Mouse (Mus musculus): ENCODE results near the gene Fgd6.
A peak's percentile ranks its signal among the peaks of the same experiment; 100 is the strongest.

The Fgd6 gene

DNA sequence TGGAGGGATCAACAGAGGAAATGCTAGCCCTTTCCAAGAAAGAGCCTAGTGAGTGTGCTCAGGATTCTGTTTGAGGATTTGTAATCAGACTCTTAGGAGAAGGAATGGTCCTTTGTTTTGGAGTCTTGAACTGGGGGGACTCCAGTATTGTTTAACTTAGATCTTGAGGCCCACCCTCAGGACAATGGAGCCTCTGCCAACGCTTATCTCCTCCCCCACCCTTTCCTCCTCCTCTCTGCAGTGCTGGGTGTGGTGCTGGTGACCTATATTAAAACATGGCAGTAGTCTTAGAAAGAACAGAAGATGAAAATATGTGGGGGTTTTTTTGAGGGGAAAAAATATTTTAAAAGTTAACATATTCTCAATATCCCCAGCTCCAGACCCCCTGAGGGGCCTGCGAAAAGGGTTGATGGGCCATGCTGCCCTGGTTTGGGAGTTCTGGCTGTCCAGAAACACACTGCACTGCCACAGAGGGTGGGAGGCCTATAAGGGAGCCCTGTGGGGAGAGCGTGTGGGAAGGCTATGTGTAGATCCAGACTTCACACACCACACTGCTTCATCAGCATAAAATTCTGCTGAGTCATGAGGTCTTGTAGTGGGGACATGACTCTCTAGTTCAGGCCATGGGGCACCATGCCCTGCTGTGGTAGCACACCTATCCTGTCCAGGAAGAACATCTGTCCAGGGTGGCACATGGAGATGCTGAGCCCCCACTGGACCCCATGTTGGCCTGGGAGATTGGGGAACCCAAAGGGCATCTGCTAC lies 61.5 kb downstream of the Fgd6 start:
- no peak for DNase-seq

DNA sequence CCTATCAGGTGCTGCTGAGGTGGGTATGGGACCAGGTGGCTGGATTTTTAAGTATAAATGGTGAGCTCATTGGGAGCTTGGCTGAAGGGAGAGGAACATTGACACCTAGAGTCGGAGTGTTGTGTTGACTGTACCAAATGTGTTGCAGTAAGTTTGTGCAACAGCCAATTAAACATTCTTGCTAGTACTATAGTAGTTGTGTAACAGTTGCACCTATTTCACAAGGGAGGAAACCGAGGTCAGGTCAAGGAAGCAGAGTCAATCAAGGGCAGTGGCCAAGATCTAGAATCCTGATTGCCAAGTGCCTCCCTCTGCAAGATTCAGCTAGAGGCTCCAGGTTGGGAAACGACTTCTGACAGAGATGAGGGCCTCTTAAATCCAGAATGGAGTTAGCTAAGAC lies 62.3 kb downstream of the Fgd6 start:
- DNase-seq: no peak

DNA sequence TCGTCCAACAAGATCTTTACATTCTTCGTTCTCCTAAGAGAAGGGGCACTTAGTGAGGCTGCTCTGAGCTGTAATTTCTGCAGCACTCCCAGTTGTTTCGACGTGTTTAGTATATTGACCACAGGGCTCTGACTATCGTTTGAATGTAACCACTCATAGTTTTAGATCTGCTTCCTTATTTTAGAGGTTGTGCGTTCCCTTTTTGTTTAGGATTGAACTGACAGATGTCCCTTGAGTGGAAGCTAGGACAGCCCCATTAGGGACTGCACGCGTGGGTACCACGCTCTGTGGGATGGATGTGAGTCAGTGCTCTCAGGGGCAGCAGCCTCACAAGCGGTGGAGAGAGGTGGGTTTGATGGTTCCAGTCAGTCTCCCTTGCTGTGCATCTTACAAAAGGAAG lies 69.7 kb downstream of the Fgd6 start:
- no peak for DNase-seq

DNA sequence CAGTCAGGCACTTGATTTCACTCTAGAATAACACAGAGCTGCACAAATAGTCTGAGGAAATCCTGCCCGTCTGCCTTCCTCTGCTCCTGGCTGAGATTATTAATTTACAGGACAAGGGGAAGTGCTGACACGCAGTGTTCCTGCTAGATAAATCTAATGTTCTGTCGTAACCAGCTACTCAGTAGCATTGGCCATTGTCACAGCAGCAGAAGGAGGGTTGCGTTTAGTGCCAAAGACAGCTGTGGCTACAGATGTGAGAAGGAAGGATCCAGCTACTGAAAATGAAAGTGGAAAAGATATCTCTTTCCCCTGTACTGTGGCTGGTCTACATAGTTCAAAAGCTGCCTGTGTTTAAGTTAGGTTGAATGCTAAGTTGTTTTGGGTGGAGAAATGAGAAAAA lies 71.4 kb downstream of the Fgd6 start:
- DNase-seq: peak; percentile 56 to 78

DNA sequence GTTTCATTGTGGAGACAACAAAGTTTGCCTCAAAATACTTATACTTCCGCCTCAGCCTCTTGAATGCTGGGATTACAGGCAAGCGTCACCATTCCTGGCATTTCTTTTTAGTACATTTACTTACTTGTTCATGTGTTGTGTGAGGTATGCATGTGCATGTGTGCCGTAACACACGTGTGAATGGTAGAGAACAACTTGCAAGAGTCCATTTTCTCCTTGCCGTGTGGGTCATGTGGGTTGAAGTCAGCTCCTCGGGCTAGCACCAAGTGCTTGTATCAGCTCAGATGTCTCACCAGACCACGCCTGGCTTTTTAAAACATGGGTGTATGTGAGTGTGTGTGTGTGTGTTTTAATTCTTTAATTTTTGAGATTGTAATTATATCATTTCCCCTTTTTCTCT lies 71.8 kb downstream of the Fgd6 start:
- DNase-seq: no peak

DNA sequence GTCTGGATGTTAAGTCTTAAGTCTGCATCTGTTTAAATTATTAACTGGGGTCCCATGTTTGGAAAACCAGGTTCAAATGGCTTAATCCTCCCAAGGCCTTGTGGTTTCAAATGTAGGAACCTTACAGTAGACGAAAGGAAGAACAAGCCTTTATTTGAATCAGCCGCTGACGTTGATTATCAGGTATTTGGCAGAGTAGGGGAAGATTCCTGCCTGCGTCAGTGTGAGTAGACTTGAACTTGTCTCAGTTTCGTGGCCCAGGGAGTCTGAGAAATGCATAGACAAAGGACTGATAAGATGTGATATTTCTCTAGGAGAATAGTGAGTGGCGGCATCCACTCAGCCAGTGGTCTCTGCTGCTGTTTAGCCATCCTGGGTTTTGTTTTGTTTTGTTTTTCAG lies 73.0 kb downstream of the Fgd6 start:
- DNase-seq: no peak

DNA sequence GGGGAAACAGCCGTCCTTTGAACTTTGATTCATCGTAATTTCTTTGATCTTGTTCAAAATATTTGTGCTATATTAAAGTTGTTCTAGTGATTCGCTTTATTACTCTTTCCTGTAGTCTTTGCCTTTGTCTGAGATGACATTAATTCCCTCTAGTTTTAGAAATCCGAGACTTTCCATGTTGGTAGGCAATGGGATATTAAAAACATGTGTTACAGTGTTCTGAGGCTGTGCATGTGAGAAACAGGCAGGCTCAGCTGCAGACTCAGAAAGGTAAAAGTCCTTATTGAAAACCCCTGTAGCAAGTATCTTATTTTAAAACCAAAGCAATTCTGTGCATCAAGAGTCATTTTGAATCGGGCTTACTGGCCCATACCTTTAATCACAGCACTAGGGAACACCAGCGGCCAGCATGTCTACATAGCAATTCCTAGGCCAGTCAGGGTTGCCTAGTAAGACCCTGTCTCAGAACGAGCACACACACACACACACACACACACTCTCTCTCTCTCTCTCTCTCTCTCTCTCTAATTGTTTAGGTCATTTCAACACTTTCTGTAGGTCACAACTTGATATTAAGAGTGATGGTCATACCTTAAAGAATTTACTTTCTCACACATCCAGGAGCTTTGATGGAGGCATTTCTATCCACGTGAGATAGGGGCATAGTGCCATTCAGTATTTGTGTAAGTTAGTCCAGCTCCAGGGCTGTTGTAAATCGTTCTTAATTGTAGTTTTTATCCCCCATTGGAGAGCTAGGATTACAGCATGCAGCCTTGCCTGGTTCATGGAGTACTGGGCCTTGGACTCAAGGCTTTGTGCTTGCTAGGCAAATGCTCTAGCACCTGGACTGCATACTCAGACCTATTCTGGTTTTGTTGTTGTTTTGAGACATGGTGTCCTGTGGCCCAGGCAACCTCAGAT lies 75.3 kb downstream of the Fgd6 start:
- DNase-seq: no peak

DNA sequence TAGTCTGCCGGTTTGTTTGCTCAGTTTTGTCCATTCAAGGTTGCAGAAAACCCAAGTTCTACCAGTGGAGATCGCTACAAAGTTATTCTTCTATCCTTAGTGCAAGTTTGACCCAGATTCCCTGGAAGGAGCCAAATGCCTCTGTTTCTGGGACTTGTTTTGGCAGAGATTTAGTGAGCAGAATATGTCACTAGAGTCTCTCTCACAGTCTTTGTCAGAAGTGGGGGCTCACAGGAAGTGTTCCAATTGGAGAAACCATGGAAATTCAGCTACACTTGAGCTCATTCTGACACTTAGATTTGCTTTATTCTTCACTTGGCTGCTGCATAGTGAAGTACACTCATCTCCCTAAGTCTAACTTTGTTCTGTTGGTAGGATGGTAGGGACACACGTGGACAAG lies 76.4 kb downstream of the Fgd6 start:
- DNase-seq: no peak

DNA sequence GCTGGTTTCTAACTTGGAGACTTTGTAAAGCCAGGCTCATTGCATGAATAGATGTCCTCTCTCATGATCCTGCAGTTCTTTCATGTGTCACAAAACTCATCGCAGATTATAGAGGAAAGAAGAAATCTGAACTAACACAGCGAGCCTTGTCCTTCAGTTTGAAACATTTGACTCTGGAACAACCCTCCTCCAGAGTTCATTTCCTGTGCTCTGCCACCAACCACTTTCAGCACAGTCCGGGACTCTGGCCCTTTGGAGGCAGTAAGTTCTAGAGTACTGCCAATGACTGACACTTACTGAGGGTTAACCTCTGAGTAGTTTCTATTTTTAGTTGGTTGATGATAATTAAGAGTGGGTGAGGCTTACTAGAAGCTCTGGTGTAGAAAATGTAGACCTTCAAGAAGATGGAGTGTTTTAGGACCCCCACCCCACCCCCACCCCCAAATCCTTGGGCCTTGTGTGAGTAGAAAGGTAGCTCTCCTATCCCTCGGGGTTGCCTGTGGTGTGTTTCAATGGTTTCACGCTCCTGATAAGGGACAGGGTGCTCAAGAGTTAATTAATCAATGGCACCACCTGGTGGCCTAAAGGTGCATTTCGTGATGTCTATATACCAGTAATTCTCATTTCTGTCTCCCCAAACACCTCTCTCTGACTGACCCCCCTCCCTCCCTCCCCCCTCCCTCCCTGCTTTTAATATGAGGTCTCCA lies 80.2 kb downstream of the Fgd6 start:
- peak; percentile 87 to 92 for DNase-seq

DNA sequence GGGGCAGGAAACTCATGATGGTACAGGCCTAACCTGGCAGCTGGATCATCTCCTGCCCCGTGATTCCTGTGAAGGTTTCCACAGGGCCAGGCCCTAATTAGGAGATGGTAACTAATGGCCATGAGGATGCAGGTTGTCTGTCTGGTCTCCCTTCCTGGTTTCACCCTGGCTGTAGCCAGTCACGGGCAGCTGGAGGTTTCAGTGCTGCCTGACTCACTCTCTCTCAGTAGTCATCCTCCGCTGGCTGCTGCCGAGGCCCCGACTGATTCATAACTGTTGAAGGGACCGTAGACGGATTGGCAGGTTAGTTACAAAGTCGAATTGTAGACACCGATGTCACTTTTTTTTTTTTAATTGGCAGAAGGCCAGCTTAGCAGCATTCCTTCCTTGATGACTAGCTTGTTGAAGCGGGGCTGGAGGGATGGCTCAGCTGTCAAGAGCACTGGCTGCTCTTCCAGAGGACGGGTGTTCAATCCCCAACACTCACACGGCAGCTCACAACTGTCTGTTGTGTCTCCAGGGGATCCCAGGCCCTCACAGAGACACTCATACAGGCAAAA lies 81.1 kb downstream of the Fgd6 start:
- no peak for DNase-seq

DNA sequence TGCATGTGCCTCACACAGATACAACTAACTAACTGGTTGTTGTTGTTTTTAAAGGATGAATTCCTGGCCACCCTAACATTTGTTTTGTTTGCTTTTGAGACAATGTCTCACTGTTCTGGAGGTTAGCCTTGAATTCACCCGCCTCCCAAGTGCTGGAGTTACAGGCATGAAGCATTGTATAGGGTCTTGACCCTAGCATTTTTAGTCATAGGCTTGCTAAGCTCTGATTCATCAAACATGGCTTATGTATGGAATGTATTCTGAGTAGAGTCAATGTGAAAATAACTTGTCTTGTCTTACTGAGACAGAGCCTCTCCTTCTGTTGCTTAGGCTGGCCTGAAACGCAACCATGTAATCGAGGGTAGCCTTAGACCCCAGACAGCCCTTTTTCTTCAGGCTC lies 82.1 kb downstream of the Fgd6 start:
- DNase-seq: no peak

DNA sequence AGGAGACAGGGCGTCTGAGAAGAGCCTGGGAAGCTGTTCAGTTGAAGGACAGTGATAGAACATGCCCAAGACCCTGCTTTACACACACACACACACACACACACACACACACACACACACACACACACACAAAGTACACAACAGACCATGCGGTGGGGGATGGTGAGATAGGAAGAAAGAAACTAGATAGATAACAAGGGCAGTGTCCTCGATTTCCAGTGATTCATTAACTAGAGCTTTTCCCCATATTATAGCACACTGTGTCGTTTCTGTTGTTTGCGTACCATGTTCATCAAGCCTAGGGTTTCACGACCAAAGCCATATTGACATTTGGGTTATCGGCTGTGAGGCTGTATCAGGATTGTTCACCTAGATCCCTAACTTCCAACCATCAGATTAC lies 83.2 kb downstream of the Fgd6 start:
- DNase-seq: no peak

DNA sequence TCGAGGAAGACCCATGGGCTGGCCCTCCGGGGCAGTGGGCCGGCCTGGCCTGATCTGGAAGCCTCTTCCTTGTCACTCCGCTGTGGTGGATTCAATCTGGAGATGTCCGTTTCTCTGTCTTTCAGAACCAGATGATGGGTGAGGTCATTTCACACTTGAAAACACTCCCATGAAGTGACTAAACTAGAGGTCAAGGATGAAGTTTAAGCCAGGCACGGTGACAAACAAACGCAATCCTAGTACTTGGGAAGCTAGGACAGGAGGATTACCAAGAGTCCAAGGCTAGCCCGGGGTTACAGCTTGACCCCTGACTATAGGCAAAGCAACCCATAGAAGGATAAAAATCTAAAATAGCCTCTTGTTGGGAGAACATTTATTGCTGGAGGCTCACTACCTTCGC lies 84.9 kb downstream of the Fgd6 start:
- DNase-seq: no peak

DNA sequence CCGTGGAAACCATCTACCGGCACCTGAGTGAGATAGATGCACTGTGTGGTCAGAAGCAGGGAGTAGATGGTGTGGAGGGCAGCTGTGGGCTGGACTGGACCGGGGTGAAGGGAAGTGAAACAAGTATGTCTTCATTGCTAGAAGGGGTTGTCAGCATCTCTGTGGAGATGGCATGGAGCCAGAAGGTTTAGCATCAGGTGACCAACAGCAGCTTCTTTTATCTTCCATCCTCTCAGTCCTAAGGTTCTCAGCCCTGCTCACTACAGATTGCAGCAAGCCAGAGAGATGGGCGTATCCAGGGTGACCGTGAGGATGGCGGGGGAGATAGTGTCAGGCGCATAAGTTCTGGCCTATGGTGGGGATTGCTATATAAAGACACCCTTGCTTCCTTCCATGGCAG lies 86.8 kb downstream of the Fgd6 start:
- DNase-seq: no peak

DNA sequence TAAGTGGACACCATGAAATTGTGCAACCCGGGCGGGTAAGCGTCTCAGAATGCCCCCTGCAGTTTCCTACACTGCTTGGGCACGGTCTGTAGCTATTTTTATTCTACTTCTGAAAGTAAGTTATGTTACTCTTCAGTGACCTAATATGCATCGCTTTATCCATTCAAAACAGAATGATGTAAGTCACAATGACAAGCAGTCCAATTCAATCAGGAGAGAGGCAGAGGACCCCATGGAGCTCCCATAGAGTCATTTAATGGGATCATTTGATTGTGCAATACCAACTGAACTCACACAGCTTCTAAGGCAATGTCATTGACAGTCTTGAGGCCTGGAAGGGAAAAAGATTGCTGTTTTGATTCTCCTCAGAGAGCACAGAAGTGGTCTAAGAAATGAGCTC lies 87.8 kb downstream of the Fgd6 start:
- no peak for DNase-seq

DNA sequence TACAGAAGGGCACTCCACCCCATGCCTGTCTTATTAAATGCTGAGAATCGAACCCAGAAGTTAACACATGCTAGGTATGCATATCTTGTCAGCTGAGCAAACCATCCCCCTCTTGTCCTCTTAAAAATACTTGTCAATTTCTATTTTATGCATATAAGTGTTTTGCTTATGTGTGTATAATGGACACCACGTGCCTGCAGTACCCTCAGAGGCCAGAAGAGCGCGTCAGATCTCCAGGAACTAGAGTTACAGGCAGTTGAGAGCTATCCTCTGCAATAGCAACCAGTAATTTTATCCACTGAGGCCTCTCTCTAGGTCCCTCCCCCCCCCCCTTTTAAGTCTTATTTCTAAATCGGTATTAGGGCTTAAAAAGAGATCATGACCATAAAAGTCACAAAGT lies 88.6 kb downstream of the Fgd6 start:
- peak in 1 of 2 experiments; percentile 51 for DNase-seq

DNA sequence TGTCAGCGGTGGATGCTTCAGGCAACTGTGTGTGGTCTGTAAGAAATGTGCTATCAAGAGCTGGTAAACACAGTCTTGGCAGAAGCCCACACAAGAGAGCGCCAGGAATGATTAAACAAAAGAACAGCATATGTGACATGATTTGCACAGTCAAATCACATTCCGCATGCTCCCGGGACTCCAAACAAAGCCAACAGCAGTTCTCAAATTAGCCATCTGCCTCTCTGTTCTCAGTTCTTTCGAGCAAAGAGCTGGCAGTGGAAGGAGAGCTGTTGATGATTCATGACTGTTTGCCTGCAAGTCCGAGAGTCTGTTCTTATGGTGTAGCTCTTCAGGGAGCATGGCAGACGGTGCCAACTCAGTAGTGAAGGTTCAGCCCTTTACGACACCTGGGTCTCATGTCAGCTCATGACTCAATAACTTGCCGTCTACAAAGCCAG lies 93.9 kb downstream of the Fgd6 start:
- peak in 1 of 2 experiments; percentile 19 for DNase-seq

DNA sequence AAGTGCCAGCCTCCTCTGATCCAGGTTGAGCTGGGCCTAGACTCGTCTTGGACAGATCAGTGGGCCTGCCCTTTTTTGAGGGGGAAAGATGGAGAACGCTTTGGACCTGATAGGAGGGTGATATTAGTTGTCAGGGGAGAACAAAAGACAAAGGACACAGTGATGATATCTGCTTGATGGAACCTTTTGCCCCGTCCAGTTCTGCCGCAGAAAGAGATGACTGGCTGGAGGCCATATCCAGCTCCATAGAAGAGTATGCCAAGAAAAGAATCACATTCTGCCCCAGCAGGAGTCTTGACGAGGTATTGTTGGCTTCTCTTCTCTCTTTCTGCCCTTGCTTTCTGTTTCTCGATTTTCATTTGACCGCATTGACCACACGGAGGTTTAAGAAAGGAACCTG lies 97.3 kb downstream of the Fgd6 start:
- no peak for DNase-seq

DNA sequence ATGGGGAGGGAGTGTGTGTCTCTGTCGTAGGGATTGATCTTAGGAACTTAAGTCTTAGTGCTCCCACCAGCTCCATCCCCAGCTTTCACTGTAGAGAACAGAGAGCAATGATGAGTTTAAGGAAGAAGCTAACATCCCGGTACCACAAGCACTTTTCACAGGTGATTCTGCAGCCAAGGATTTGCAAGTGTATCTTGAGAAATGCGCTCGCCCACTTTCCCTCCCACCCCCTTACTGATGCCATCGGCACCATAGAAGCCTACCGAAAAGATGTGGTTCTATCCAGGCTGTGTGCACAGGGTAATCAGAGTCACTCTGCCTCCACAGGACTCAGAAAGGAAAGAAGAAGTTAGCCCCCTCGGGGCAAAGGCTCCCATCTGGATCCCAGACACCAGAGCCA lies 97.9 kb downstream of the Fgd6 start:
- no peak for DNase-seq

DNA sequence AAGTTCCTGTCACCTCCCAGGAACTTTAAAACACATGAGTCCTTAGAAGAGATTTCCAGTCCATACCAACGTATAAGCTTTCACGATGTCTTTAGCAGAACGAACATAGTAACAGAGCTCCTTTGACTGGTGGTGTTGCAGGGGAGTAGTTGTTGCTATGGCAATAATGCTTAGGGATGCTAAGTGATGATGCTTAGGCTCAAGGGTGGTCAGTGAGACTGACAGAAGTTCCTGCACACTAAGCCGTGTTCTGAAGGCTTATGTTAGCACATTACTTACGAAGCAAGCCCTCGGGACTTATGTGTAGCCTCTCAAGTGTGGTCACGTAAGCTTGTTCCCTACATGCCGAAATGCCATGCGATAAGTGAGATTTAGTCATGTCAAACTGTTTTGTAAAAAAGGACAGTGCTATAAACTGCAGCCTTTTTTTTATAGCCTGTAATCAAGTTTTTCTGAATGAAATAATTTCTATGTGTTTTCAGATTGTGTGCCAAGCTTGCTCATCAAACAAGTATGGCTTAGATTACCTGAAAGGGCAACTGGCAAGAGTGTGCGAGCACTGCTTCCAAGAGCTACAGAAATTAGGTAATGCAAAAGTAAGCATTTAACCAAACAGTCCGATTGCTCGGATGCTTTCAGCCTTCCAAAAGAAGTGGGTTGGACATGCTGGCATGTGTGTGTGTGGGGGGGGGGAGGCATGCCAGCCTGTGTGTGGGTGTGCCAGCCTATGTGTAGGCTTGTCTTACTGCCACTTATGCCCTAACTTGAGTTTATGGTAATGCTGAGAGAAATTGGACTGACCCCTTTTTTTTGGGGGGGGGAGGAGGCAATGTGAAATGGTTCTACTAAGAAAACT lies 99.0 kb downstream of the Fgd6 start:
- DNase-seq: no peak

DNA sequence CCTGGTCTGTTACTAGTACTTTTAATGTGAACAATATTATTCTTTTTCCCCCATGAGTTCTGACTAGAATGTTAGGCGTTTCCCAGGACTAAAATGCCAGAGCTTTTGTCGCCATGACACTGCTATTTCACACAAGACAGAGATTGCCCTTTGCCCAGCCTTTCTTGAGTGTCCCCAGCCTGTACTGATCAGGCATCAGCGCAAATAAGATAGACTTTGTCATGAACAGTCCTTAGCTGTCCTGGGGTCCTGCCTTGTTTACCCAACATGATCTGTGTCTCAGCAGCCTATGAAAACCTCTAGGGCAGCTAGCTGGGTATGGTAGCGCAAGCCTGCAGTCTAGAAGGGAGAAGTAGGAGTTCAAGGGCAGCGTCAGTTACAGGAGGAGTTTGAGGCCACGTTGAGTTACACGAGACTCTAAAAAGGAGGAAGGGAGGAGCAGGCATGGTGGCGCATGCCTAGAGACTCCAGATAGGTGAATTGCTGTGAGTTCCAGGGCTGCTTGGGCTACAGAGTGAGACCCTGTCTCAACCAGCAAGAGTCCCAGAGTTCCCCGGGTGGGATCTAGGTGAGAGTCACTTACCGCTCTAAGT lies 103.2 kb downstream of the Fgd6 start:
- DNase-seq: no peak

Measured in kidney, postnatal 36 days (tissue).